Mouse (Mus musculus) yolk sac, embryonic 10.5 days (tissue): ENCODE results near the gene Myo6.

Experiments used
- DNase-seq: peaks from one replicate; pipeline ENCODE4 v3.0.0-alpha.2; 2017; ENCODE audit warnings: low spot score

Gene Myo6

GRCm38 (mm10) chr9:80237184-80237799 is 72.5 kb downstream of the Myo6 start:
- no peak for DNase-seq

DNA sequence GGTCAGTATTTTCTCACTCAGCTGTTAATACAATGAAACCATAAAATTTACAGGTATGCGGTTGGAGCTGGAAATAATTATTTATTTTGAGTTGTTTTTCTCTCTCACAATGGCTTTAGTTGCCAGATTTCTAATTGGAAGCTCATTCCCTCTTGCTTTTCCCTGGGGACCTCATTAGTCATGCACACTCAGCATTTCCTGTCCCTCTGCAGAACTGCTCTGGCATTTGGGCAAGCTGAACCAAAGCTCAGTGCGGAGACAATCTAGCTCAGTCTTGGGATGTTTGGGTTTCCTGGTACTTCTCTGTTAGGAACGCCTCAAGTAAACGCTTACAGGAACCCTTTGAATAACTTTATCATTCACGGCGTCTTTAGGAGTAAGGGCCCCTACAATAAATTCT is 76.9 kb downstream of the Myo6 start:
- DNase-seq, result no peak

GRCm38 (mm10) chr9:80252146-80252545 is 87.3 kb downstream of the Myo6 start:
- no peak for DNase-seq

DNA sequence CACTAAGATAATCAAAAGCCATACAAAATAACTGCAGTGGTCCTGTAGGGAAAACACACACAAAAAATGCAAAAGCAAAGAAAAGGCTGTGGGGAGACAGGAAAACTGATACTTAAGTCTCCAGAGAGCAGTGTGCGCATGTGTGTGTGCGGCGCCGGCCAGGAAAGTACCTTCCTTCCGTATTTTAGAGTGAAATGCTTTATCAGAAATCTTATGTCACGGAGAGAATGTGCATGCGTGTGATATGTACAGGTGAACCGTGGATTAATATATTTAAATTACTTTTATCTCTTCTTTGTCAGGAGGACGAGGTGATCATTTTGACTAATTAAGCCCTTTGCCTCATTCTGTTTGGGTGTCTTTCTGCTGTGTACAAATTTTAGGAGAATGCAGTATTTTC is 88.4 kb downstream of the Myo6 start:
- DNase-seq, result no peak

DNA sequence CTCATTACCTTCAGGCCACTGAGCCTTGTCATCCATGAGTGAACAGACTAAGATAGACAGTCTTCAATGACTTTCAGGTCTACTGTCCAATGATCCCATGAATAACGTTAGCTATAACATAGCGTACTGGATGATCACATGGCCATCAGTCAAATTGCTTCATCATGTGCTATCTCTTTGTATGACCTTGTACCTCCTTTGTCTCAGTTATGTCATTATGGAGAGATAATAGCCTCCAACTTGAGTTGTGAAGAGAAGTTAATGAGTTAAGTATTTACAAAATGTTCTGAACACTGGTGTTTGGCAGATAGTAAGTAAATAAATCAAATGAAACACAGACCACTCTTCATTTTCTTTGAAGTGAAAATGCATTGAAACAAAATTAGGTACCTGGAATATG is 91.7 kb downstream of the Myo6 start:
- DNase-seq, result no peak

DNA sequence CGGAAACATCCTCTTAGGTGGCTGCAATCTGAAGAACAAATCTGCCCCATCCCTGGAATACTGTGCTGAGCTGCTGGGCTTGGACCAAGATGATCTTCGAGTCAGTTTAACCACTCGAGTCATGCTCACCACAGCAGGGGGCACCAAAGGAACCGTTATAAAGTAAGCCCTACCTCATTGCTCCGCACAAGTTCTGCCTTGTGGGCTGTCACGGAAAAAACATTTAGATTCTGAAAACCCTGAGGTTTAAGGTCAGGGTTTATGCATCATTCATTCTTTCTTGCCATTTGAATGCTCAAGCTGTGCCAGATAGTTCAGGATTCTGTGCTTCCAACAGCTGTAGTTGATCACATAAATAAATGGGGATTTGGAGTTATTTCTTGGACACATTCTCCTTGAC is 93.6 kb downstream of the Myo6 start:
- no peak for DNase-seq

- no peak for DNase-seq
Measured at GRCm38 (mm10) chr9:80260905-80261304, 96.1 kb downstream of the Myo6 start.

DNA sequence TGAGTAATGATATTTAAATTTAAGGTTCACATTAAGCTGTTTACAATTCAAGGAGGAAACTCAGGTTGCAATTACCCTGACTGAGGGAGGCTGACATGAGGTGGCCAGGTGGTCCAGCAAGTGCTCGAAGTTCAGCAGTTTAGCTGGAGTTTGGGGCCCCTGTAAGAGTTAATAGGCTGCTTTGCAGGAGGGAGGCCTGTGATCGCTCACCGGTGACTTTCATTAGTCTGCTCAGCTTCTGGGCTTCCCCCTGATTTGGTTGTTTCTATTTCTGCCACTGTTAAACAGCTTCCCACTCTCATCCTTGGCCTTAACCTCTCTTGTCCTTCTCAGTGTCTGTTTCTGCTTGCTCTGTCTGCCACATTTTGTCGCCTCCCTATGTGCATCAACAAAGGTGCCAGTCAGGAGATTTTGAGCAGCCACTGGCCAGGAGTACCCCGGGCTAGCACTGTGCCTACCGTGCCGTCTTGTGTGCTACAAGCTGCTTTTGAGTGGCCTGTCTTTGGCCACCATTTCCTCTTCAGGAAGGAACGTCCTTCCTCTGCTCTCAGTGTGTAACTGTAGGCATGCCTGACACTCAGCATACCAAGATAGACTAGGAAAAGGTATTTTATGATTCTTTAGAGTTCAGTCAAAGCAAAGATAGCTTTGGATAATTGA is 97.7 kb downstream of the Myo6 start:
- DNase-seq, result no peak

DNA sequence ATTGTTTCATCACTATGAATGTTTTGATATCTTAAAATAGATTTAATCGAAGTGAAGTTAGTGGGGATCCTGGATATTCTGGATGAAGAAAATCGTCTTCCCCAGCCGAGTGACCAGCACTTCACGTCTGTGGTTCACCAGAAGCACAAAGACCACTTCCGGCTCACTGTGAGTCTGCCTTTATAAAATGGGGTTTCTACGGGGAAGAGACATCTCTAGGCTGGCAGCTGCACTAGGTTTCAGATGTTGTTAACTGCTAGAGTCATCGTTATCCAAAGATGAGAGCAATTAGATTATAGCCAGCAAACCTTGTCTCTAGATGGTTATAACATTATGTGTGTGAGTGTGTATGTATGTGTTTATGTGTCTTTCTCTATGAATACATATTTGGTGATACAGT is 101.3 kb downstream of the Myo6 start:
- no peak for DNase-seq

DNA sequence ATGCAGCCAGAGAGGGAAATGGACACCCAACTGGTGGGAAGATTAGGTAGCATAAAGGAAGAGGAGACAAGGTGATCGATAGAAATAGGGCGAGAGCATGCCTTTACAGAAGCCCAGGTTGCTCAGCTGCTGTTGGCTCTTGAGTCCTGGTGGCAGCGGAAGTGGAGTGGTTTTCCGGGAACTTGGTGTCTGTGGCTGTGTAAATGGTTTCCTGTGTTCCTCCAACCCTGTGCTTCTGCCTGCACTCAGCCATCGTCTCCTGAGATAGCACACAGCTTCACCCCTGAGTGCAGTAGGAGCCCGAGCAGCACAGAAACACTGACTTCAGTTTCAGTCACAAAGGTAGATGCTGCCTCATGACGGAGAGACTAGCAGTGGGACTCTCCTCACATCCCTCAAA is 101.7 kb downstream of the Myo6 start:
- DNase-seq, result no peak

GRCm38 (mm10) chr9:80269596-80269995 is 104.8 kb downstream of the Myo6 start:
- DNase-seq, result no peak

- DNase-seq, result no peak
Measured at GRCm38 (mm10) chr9:80272951-80273350, 108.1 kb downstream of the Myo6 start.

- no peak for DNase-seq
Measured at GRCm38 (mm10) chr9:80275053-80275771, 110.4 kb downstream of the Myo6 start.

- no peak for DNase-seq
Measured at GRCm38 (mm10) chr9:80275772-80276134, 110.9 kb downstream of the Myo6 start.

DNA sequence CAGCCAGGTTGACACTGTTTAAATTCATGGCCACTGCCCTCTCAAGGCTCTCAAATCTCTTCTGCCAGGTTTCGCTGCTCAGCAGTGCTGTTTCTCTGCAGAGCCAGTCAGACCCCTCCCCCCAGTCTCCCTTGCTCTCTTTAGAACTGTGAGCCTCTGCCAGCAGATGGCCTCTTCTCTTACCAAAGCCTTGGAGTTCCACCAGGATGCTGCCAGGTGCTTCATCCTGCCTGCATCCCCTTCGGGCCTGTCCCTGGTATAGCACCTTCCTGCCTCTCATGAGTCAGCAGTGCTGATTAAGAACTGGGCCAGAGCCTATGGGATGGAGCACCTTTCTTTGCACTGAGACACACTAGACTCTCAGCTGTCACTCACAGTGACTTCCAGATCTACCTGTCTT is 112.3 kb downstream of the Myo6 start:
- no peak for DNase-seq

DNA sequence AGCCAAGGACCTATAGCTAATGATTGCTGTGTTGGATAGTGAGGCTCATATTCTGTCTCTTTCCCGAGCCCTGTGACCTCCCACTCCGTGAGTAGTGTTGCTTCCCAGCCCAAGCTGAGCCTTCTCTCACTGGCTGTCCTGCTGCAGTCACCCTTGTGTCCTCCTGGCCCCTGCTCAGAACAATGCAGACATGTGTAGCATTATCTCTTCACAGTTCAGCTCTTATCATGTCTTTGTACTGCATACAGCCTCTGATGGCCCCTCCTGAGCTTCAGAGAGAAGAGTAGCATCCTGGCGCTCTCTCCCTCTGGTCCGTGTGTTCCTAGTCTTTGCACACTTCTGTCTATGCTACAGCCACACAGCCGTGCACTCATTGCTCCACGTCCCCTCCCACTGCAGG is 112.9 kb downstream of the Myo6 start:
- no peak for DNase-seq

DNA sequence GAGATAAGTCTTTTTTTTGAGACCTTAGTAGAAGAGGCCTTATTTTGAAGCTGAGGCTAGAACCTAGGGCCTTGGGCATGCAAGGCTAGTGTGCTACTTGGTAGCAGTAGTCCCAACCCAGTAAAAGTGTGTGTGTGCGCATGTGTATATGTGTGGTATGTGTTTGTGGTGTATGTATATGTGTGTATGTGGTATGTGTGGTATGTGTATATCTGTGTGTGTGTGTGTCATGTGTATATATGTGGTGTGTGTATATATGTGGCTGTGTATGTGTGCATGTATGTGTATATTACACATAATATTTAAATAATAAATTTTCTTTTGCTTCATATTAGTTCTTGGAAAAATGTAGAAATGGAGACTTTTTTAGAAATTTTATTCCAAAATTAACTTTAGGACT is 115.9 kb downstream of the Myo6 start:
- no peak for DNase-seq

DNA sequence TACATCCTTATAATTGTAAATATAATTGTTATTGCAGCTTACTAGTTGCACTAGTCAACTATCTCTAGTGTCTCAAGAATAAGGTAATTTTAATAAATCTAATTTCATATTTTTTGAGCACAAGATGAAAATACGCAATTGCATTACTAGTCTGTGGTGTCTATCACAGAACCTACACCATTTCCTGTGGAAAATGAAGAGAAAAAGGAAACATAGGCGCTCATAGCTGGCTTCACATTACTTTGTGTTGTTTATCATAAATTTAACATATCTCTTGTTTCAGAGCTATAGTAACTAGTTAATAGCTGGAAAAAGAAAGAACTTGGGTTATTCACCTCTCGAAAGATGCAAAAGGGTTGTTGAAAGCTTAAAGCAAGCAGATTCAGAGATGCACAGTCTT is 117.6 kb downstream of the Myo6 start:
- DNase-seq, result no peak

DNA sequence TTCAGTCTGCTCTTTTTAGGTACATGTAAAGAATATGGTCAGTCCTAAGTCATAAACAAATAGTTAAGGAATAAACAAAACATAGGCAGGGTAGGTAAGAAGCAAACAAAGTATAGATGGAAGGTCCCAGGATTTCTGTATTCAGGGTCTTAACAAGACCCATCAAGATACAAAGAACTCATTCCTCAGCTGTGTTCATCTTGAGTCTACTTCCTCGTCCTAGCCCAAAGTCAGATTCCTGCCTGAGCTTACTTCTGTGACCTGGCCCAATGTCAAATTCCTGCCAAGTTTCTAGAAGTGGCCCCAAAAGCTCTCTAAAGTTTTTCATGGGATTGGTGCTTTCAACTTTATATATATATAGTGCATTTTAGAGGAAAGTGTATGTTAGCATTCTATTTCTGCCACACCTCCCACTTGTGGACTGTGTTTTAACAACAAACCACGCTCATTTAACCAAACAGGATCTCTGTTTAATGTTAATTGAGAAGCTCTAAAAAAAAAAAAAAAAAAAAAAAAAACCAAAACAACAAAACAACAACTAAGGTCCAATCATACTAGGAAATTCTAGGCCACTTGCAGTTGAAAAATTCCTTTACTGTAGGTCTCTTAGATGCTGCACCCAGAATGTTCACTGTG is 119.8 kb downstream of the Myo6 start:
- DNase-seq, result no peak

DNA sequence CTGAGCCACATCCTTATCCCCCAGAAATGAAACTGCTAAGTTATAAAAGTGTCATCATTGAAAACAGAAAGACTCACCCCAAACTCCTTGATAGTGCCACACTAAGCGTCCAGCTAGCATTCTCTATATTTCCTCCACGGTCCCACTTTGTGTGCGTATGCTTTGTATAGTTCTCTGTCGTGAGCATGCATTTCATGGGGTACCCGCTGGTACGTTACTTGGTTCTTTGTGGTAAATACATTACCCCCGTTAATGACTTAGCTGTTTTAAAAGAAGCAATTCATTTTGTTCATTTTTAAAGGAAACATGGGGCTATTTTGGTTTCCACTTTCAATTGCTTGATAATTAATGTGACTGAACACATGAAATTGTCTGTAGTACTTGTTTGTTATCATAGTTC is 122.0 kb downstream of the Myo6 start:
- no peak for DNase-seq

DNA sequence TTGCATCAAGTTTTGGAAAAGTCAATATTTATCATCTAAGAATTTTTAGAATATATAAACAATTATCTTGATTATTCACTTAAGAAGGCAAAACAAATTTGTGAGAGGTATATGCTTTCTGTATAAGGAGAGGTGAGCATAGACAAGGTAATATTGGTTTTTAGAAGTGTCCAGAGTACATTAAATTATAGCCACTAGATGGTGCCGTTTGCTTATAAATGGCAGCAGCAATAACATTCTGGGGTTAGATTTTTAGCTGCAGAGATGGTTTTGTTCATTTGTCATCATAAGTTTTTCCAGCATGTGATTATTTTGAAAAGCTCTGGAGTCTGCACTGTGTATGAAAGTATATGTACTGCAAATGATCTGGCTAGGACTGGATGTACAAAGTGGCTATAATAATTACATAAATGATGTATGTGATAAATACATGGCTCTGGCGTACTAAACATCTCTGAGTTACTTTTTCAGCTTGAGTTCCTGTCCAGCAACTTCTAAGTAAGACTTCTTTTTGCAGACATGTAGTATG is 128.3 kb downstream of the Myo6 start:
- DNase-seq, result no peak

- no peak for DNase-seq
Measured at GRCm38 (mm10) chr9:80296086-80296485, 131.3 kb downstream of the Myo6 start.

DNA sequence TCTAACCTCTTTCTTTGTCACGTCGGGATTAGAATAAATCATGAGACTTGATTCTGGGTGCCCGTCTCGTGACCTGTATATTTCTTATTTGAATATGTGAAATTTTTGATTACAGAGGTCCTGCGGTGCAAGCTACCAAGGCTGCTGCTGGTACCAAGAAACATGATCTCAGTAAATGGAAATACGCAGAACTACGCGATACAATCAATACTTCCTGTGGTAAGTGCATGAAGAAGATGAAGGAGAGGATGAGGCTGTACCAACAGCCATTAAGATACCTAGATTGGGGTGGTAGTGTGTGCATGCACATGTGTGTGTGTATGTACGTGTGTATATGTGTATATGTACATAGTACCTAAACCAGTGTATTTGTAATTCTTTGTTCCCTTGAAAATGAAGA is 134.2 kb downstream of the Myo6 start:
- no peak for DNase-seq
